Mouse (Mus musculus) heart, postnatal 0 days (tissue): ENCODE measurements at regions not wholly inside any gene's neighbourhood (a gene's known extent, or its start where the extent isn't known, plus 50 kb on each side); places are given as distances from the start of the nearest gene placed in this dataset.

Experiments used
- CTCF ChIP-seq: IDR thresholded peaks from 2 replicates; pipeline ENCODE4 v1.5.1; 2016; ENCODE audit warnings: antibody characterized with exemption, control low read depth, low read depth
- EP300 ChIP-seq: IDR thresholded peaks from 2 replicates; pipeline ENCODE4 v1.6.1; 2016; ENCODE audit warnings: antibody characterized with exemption, low read depth

DNA sequence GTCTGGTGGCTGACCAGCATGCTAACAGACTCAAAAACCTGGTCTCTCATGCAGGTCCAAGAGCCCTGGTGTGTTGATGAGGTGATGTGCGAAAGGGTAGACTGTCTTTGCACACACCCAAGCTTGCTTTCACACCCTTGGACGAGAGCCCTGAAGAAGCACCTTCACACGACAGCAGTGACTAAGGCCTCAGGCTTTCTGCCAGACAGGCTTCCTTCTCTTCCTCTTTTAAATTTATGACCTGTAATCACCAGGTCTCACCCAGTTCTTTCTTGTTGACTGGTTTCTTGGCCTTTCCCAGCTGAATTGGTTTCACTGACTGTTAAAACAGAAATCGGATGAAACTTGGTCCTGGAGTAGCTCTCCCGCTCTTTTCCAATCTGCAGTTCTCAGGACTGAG, 210.5 kb upstream of the Egln3 start:
- no peak for TF ChIP-seq CTCF
- TF ChIP-seq EP300, result no peak
